Mouse (Mus musculus): ENCODE data around the gene Gon4l. TPM values are rescaled to one million over a fixed set of nuclear protein-coding genes. Genes with fewer than 3 reads are reported as not detected.

Gon4l gene
- polyA plus RNA-seq, 1 experiment, result 33.4 TPM

GRCm38 (mm10) chr3:88918981-88919380 is 84.0 kb downstream of the Gon4l start:
- 54% methylated on average over 13 of the region's 13 CpGs for WGBS
- H3K27me3 ChIP-seq (ENCODE audit: control insufficient read depth, insufficient read depth, low read length), result no peaks in the 10 kb centered on the region
- 0 out of 2 replicates have a peak, but pooled peaks cover 4% of the 10 kb centered on the region for H3K4me1 ChIP-seq (ENCODE audit: control insufficient read depth, insufficient read depth, low read length)
- no peak overlapping the region for H3K27ac ChIP-seq (ENCODE audit: insufficient read depth, low read length)
- H3K4me3 ChIP-seq (replicated peaks; ENCODE audit: insufficient read depth, low read depth, low read length), result no peak overlapping the region
- TF ChIP-seq POLR2A (IDR thresholded peaks at IDR 0.05; ENCODE audit: borderline replicate concordance, insufficient read depth, low read length) (no peak), CTCF (IDR thresholded peaks at IDR 0.05; ENCODE audit: borderline replicate concordance, insufficient read depth, low read depth, low read length) (no peak)
- no peak for DNase-seq

GRCm38 (mm10) chr3:88921411-88921810 is 86.4 kb downstream of the Gon4l start:
- DNase-seq, result no peak
- H3K4me3 ChIP-seq (replicated peaks; ENCODE audit: insufficient read depth, low read depth, low read length), result no peak overlapping the region
- no peak overlapping the region for H3K27ac ChIP-seq (ENCODE audit: insufficient read depth, low read length)
- no peak for TF ChIP-seq POLR2A (IDR thresholded peaks at IDR 0.05; ENCODE audit: borderline replicate concordance, insufficient read depth, low read length)
- TF ChIP-seq CTCF (IDR thresholded peaks at IDR 0.05; ENCODE audit: borderline replicate concordance, insufficient read depth, low read depth, low read length), result no peak
- H3K27me3 ChIP-seq (ENCODE audit: control insufficient read depth, insufficient read depth, low read length), result no peaks in the 10 kb centered on the region
- 92% methylated on average over 9 of the region's 9 CpGs for WGBS
- no peaks in the 10 kb centered on the region for H3K4me1 ChIP-seq (ENCODE audit: control insufficient read depth, insufficient read depth, low read length)

DNA sequence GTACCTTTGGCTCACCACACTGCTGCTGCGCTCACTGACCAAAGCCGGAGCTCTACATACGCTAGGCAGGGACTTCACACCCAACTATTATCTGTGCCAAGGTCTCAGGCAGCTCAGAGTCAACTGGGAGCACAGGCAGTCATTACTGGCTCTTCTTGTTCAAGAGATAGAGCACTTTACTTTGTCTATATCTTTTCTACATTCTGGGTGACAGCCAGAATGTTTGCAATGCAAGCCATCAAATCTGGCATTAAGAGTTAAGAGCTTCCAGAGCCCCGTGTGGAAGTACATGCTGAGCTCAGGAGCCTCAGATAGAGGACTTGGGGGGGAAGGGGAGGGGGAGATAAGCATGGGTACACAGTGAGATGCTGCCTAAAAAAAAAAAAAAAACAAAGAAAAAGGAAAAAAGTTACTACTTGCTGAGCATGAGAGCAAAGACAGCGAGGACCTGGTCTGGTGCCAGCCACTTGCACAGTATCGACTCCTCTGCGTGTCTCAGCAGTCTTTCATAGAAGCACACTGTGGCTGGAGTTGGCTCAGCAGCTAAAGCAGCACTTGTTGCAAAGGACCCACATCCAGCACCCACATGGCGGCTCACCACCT is 89.1 kb downstream of the Gon4l start:
- DNase-seq, result no peak
- 60% methylated on average over 8 of the region's 8 CpGs for WGBS
- TF ChIP-seq CTCF (IDR thresholded peaks at IDR 0.05; ENCODE audit: borderline replicate concordance, insufficient read depth, low read depth, low read length) (no peak), POLR2A (IDR thresholded peaks at IDR 0.05; ENCODE audit: borderline replicate concordance, insufficient read depth, low read length) (no peak)
- Histone ChIP-seq H3K27ac (ENCODE audit: insufficient read depth, low read length) (no peak overlapping the region), H3K4me1 (ENCODE audit: control insufficient read depth, insufficient read depth, low read length) (no peaks in the 10 kb centered on the region), H3K4me3 (replicated peaks; ENCODE audit: insufficient read depth, low read depth, low read length) (no peak overlapping the region), H3K27me3 (ENCODE audit: control insufficient read depth, insufficient read depth, low read length) (no peaks in the 10 kb centered on the region)

DNA sequence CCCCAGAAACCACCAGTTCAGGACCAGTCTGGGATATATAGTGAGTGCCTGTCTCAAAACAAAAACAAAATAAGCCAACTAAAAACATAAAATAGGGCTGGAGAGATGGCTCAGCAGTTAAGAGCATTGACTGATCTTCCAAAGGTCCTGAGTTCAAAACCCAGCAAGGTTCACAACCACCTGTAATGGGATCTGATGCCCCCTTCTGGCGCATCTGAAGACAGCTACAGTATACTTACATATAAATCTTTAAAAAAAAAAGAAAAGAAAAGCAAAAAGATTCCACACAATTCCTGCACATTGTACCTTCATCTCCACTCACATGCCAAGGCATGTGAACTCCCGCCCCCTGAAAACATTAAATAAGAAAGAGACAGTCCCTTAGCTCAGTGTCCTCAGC is 90.6 kb downstream of the Gon4l start:
- no peaks in the 10 kb centered on the region for H3K4me1 ChIP-seq (ENCODE audit: control insufficient read depth, insufficient read depth, low read length)

GRCm38 (mm10) chr3:88929501-88929900 is 94.5 kb downstream of the Gon4l start:
- Histone ChIP-seq H3K4me1 (ENCODE audit: control insufficient read depth, insufficient read depth, low read length) (no peaks in the 10 kb centered on the region), H3K27ac (ENCODE audit: insufficient read depth, low read length) (no peak overlapping the region), H3K4me3 (replicated peaks; ENCODE audit: insufficient read depth, low read depth, low read length) (no peak overlapping the region), H3K27me3 (ENCODE audit: control insufficient read depth, insufficient read depth, low read length) (no peaks in the 10 kb centered on the region)
- TF ChIP-seq CTCF (IDR thresholded peaks at IDR 0.05; ENCODE audit: borderline replicate concordance, insufficient read depth, low read depth, low read length) (no peak), POLR2A (IDR thresholded peaks at IDR 0.05; ENCODE audit: borderline replicate concordance, insufficient read depth, low read length) (no peak)
- WGBS, result 89% methylated on average over 3 of the region's 3 CpGs
- no peak for DNase-seq

More for the DNA sequence above, 90.6 kb downstream of the Gon4l start:
- no peak for DNase-seq
- no peak overlapping the region for H3K27ac ChIP-seq (ENCODE audit: insufficient read depth, low read length)
- H3K27me3 ChIP-seq (ENCODE audit: control insufficient read depth, insufficient read depth, low read length), result no peaks in the 10 kb centered on the region
- H3K4me3 ChIP-seq (replicated peaks; ENCODE audit: insufficient read depth, low read depth, low read length), result no peak overlapping the region
- WGBS, result 95% methylated on average over 2 of the region's 2 CpGs
- TF ChIP-seq CTCF (IDR thresholded peaks at IDR 0.05; ENCODE audit: borderline replicate concordance, insufficient read depth, low read depth, low read length) (no peak), POLR2A (IDR thresholded peaks at IDR 0.05; ENCODE audit: borderline replicate concordance, insufficient read depth, low read length) (no peak)

GRCm38 (mm10) chr3:88939071-88939470 is 104.0 kb downstream of the Gon4l start:
- WGBS, result 93% methylated on average over 10 of the region's 10 CpGs
- TF ChIP-seq POLR2A (IDR thresholded peaks at IDR 0.05; ENCODE audit: borderline replicate concordance, insufficient read depth, low read length) (no peak), CTCF (IDR thresholded peaks at IDR 0.05; ENCODE audit: borderline replicate concordance, insufficient read depth, low read depth, low read length) (no peak)
- no peaks in the 10 kb centered on the region for H3K4me1 ChIP-seq (ENCODE audit: control insufficient read depth, insufficient read depth, low read length)

DNA sequence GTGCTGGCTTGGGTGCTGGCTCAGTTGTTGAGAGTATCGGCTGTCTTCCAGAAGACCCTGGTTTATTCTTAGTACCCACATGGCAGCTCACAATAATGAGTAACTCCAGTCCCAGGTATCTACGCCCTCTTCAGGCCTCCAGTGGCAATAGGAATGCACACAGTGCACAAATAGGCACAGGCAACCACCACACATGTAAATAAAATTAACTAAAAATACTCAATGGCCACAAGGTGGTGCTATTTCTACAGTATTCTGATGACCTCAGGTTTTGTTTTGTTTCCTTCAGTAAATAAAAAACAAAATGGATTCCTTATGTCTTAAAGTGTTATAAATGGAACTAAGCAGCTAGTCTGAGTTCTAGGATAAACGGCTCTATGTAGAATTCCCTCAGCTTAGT is 104.7 kb downstream of the Gon4l start:
- peak in 1 of 2 experiments; percentile 46 for DNase-seq
- Histone ChIP-seq H3K27me3 (ENCODE audit: control insufficient read depth, insufficient read depth, low read length) (no peaks in the 10 kb centered on the region), H3K4me3 (replicated peaks; ENCODE audit: insufficient read depth, low read depth, low read length) (no peak overlapping the region), H3K27ac (ENCODE audit: insufficient read depth, low read length) (no peak overlapping the region), H3K4me1 (ENCODE audit: control insufficient read depth, insufficient read depth, low read length) (no peaks in the 10 kb centered on the region)
- TF ChIP-seq POLR2A (IDR thresholded peaks at IDR 0.05; ENCODE audit: borderline replicate concordance, insufficient read depth, low read length) (no peak), CTCF (IDR thresholded peaks at IDR 0.05; ENCODE audit: borderline replicate concordance, insufficient read depth, low read depth, low read length) (peak; percentile 43; the same call in 1 of the 2 replicates)
- 58% methylated on average over 3 of the region's 3 CpGs for WGBS

More at GRCm38 (mm10) chr3:88939071-88939470, 104.0 kb downstream of the Gon4l start:
- Histone ChIP-seq H3K27me3 (ENCODE audit: control insufficient read depth, insufficient read depth, low read length) (no peaks in the 10 kb centered on the region), H3K27ac (ENCODE audit: insufficient read depth, low read length) (no peak overlapping the region), H3K4me3 (replicated peaks; ENCODE audit: insufficient read depth, low read depth, low read length) (no peak overlapping the region)
- no peak for DNase-seq

GRCm38 (mm10) chr3:88942316-88942880 is 107.4 kb downstream of the Gon4l start:
- 92% methylated on average over 10 of the region's 10 CpGs for WGBS
- TF ChIP-seq CTCF (IDR thresholded peaks at IDR 0.05; ENCODE audit: borderline replicate concordance, insufficient read depth, low read depth, low read length), result no peak
- no peak for TF ChIP-seq POLR2A (IDR thresholded peaks at IDR 0.05; ENCODE audit: borderline replicate concordance, insufficient read depth, low read length)

More at GRCm38 (mm10) chr3:88942316-88942880, 107.4 kb downstream of the Gon4l start:
- Histone ChIP-seq H3K4me1 (ENCODE audit: control insufficient read depth, insufficient read depth, low read length) (no peaks in the 10 kb centered on the region), H3K27ac (ENCODE audit: insufficient read depth, low read length) (no peak overlapping the region), H3K27me3 (ENCODE audit: control insufficient read depth, insufficient read depth, low read length) (no peaks in the 10 kb centered on the region), H3K4me3 (replicated peaks; ENCODE audit: insufficient read depth, low read depth, low read length) (no peak overlapping the region)
- no peak for DNase-seq

Measured in cerebellum, adult 2 months (tissue).